Mouse (Mus musculus) adrenal gland, adult 2 months (tissue): ENCODE measurements around the gene Gripap1. TPM values are rescaled to one million over a fixed set of nuclear protein-coding genes. Genes with fewer than 3 reads are reported as not detected.

ENCODE experiments used
- DNase-seq: peaks from one replicate; pipeline ENCODE4 v3.0.0; 2021
- microRNA-seq, 2 experiments: library from miRNA; unstranded; fragments of <30 nt; microRNA quantifications; one replicate each; pipeline ENCODE4 v1.2.0; 2021
- polyA plus RNA-seq: library from polyadenylated mRNA; depleted of rRNA; stranded (reverse); fragments of >200 nt; gene quantifications from 2 replicates; pipeline ENCODE4 v1.2.3, GENCODE M21; 2012; rRNA removed
- total RNA-seq, 2 experiments: library from RNA; stranded (reverse); gene quantifications; 2 replicates each; pipeline ENCODE4 v1.2.3; 2021

The Gripap1 gene
- total and polyA plus RNA-seq, 3 experiments = 19.5 to 47.8 (median 44.7) TPM

DNA sequence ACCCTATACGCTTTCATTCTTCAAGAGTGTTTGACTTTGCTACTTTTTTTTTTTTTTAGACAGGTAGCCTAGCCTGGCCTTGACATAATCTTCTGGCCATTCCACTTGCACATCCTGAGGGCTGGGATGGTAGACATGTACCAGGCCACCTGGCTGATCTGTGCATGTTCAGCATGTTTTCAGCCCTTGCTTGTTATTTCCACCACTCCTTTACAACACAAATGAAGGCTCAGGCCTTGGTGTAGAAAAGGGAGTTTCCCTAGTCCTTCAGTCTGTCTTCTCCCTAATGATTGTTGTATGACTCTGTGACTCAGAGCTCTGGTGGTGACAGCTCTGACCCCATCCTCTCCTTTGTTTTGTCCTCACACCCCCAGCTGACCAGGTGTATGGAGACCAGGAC lies 77.6 kb downstream of the Gripap1 start:
- no peak for DNase-seq

DNA sequence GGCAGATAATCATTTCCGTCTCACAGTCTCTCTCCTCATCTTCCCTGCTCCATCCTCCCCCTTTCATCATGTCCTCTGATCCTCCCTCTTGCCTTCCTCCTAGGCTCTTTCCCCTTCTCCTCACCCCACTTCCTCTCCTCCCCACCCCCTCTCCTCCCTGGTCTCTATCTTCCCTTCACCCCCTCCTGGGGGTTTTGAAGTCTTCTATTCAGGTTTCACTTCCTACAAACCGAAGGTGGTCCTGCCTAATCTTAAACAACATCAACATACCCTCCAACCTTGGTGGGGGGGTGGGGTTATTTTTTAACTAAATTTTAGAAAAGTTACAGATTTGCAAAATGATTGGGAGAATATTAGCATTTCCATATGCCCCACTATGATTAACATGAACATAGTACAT lies 78.9 kb downstream of the Gripap1 start:
- no peak for DNase-seq

DNA sequence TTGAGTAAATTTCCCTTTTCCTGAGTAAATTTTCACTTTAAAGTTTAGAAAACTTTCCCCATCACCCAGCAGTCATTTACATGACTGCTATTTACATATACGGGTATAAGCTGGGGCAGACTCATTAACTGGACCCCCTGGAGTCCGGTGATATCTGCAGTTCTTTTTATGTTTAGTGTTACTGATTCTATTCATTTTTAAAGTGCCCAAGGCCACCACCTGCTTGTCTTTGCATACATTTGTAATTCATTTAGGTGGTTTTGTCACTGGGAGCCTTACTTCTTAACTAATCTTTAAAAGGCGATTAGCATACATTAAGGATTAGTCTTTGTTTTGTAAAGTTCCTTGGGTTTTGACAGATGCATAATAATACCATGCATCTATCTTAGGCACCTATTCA lies 80.3 kb downstream of the Gripap1 start:
- no peak for DNase-seq

Small RNAs within 50 kb of the gene (microRNA-seq; reads per million reads assigned to microRNA genes)
- gene Mir1198 = 105 to 123 reads per million in 2 experiments

Other genes starting within 250 kb of the Gripap1 start
- not detected for gene Foxp3, start 216.1 kb upstream of the Gripap1 start, total RNA-seq
- 0.06 and 0.18 TPM in 2 replicates for gene Foxp3, start 216.1 kb upstream of the Gripap1 start, polyA plus RNA-seq
- 1 to 10 TPM; 2.6 to 4.5 TPM for gene Ppp1r3f, start 215.5 kb upstream of the Gripap1 start, total RNA-seq
- 5.0 and 6.2 TPM in 2 replicates for gene Ppp1r3f, start 215.5 kb upstream of the Gripap1 start, polyA plus RNA-seq
- gene Ccdc22, start 184.2 kb upstream of the Gripap1 start, total RNA-seq = 10 to 100 TPM; 21.3 to 22.4 TPM
- gene Ccdc22, start 184.2 kb upstream of the Gripap1 start, polyA plus RNA-seq = 21.6 and 24.0 TPM in 2 replicates
- under 1 TPM in 1 of 2 experiments, not detected in 1; 0.07 TPM for gene Cacna1f, start 182.7 kb upstream of the Gripap1 start, total RNA-seq
- gene Cacna1f, start 182.7 kb upstream of the Gripap1 start, polyA plus RNA-seq = 0.06 TPM in 1 of 2 replicates, not detected in the other
- 10 to 100 TPM; 34.3 to 81.7 TPM for gene Syp, start 151.3 kb upstream of the Gripap1 start, total RNA-seq
- gene Syp, start 151.3 kb upstream of the Gripap1 start, polyA plus RNA-seq = 20.4 and 21.6 TPM in 2 replicates
- gene Prickle3, start 132.5 kb upstream of the Gripap1 start, total RNA-seq = 10 to 100 TPM in 1 of 2 experiments, 1 to 10 TPM in 1; 10.0 to 12.3 TPM
- 46.0 and 46.4 TPM in 2 replicates for gene Prickle3, start 132.5 kb upstream of the Gripap1 start, polyA plus RNA-seq
- 10 to 100 TPM; 72.7 to 93.7 TPM for gene Plp2, start 118.4 kb upstream of the Gripap1 start, total RNA-seq
- 87.0 and 88.3 TPM in 2 replicates for gene Plp2, start 118.4 kb upstream of the Gripap1 start, polyA plus RNA-seq
- gene Magix, start 108.5 kb upstream of the Gripap1 start, total RNA-seq = under 1 TPM; 0.35 to 0.76 TPM
- 0.77 and 2.5 TPM in 2 replicates for gene Magix, start 108.5 kb upstream of the Gripap1 start, polyA plus RNA-seq
- 10 to 100 TPM; 55.7 to 58.4 TPM for gene Gpkow, start 92.6 kb upstream of the Gripap1 start, total RNA-seq
- 4.2 and 5.4 TPM in 2 replicates for gene Gpkow, start 92.6 kb upstream of the Gripap1 start, polyA plus RNA-seq
- 10 to 100 TPM; 63.7 to 68.0 TPM for gene Wdr45, start 75.4 kb upstream of the Gripap1 start, total RNA-seq
- 51.1 and 51.5 TPM in 2 replicates for gene Wdr45, start 75.4 kb upstream of the Gripap1 start, polyA plus RNA-seq
- gene Gm45208, start 67.5 kb upstream of the Gripap1 start, total RNA-seq = not detected
- 1.1 and 6.2 TPM in 2 replicates for gene Gm45208, start 67.5 kb upstream of the Gripap1 start, polyA plus RNA-seq
- 10 to 100 TPM; 12.9 to 17.9 TPM for gene Praf2, start 61.3 kb upstream of the Gripap1 start, total RNA-seq
- 37.3 and 55.0 TPM in 2 replicates for gene Praf2, start 61.3 kb upstream of the Gripap1 start, polyA plus RNA-seq
- gene Ccdc120, start 38.9 kb upstream of the Gripap1 start, total RNA-seq = 1 to 10 TPM; 2.9 to 3.7 TPM
- 11.6 and 12.8 TPM in 2 replicates for gene Ccdc120, start 38.9 kb upstream of the Gripap1 start, polyA plus RNA-seq
- 10 to 100 TPM; 45.4 to 59.2 TPM for gene Tfe3, start 27.2 kb upstream of the Gripap1 start, total RNA-seq
- gene Tfe3, start 27.2 kb upstream of the Gripap1 start, polyA plus RNA-seq = 40.7 and 41.3 TPM in 2 replicates
- under 1 TPM; 0.86 to 0.92 TPM for gene Kcnd1, start 32.5 kb downstream of the Gripap1 start, total RNA-seq
- 1.1 and 1.2 TPM in 2 replicates for gene Kcnd1, start 32.5 kb downstream of the Gripap1 start, polyA plus RNA-seq
- gene Otud5, start 51.6 kb downstream of the Gripap1 start, total RNA-seq = 10 to 100 TPM; 53.9 to 65.8 TPM
- 34.5 and 51.6 TPM in 2 replicates for gene Otud5, start 51.6 kb downstream of the Gripap1 start, polyA plus RNA-seq
- 10 to 100 TPM in 1 of 2 experiments, 1 to 10 TPM in 1; 7.3 to 12.6 TPM for gene Pim2, start 88.5 kb downstream of the Gripap1 start, total RNA-seq
- gene Pim2, start 88.5 kb downstream of the Gripap1 start, polyA plus RNA-seq = 23.0 and 23.7 TPM in 2 replicates
- gene Slc35a2, start 94.3 kb downstream of the Gripap1 start, total RNA-seq = 10 to 100 TPM; 39.6 to 75.3 TPM
- gene Slc35a2, start 94.3 kb downstream of the Gripap1 start, polyA plus RNA-seq = 158 and 186 TPM in 2 replicates
- gene Pqbp1, start 109.5 kb downstream of the Gripap1 start, total RNA-seq = 100 to 1,000 TPM; 102 to 144 TPM
- 93.3 and 120 TPM in 2 replicates for gene Pqbp1, start 109.5 kb downstream of the Gripap1 start, polyA plus RNA-seq
- 100 to 1,000 TPM; 102 to 113 TPM for gene Timm17b, start 109.6 kb downstream of the Gripap1 start, total RNA-seq
- gene Timm17b, start 109.6 kb downstream of the Gripap1 start, polyA plus RNA-seq = 79.3 and 93.5 TPM in 2 replicates
- gene Gm10491, start 118.1 kb downstream of the Gripap1 start, total RNA-seq = not detected
- gene Gm10491, start 118.1 kb downstream of the Gripap1 start, polyA plus RNA-seq = not detected in 2 replicates
- gene Gm10490, start 119.8 kb downstream of the Gripap1 start, total RNA-seq = not detected
- not detected in 2 replicates for gene Gm10490, start 119.8 kb downstream of the Gripap1 start, polyA plus RNA-seq
- 10 to 100 TPM; 34.7 to 59.2 TPM for gene Pcsk1n, start 130.1 kb downstream of the Gripap1 start, total RNA-seq
- 223 and 268 TPM in 2 replicates for gene Pcsk1n, start 130.1 kb downstream of the Gripap1 start, polyA plus RNA-seq
- not detected for gene Eras, start 138.8 kb downstream of the Gripap1 start, total RNA-seq
- not detected in 2 replicates for gene Eras, start 138.8 kb downstream of the Gripap1 start, polyA plus RNA-seq
- gene Hdac6, start 158.1 kb downstream of the Gripap1 start, total RNA-seq = 10 to 100 TPM; 13.3 to 16.1 TPM
- gene Hdac6, start 158.1 kb downstream of the Gripap1 start, polyA plus RNA-seq = 23.2 and 25.2 TPM in 2 replicates
- gene Gata1, start 188.3 kb downstream of the Gripap1 start, total RNA-seq = under 1 TPM in 1 of 2 experiments, not detected in 1; 0.48 TPM
- gene Gata1, start 188.3 kb downstream of the Gripap1 start, polyA plus RNA-seq = 0.12 and 1.7 TPM in 2 replicates
- gene Glod5, start 228.7 kb downstream of the Gripap1 start, total RNA-seq = not detected
- gene Glod5, start 228.7 kb downstream of the Gripap1 start, polyA plus RNA-seq = not detected in 2 replicates